In genomic region chr14:75899566-75899965, GRCm38 (mm10) we compare ENCODE assay signal across 7 mouse cellular contexts. TPM values are rescaled to one million over a fixed set of nuclear protein-coding genes. Genes with fewer than 3 reads are reported as not detected.
DNase-seq lines count a peak whose midpoint lies in the region; ATAC-seq and TF ChIP-seq lines count a peak whose summit lies in the region.

No protein-coding gene starts in this region.

- TF ChIP-seq POLR2A in kidney, adult 2 months (IDR thresholded peaks at IDR 0.05; ENCODE audit: low read depth, low read length): no peak

- 0 out of 2 replicates have a peak, but pooled peaks cover 5% of the 10 kb centered on the region for H3K4me1 ChIP-seq in kidney, adult 2 months (ENCODE audit: control insufficient read depth, insufficient read depth, low read length)
- peaks cover 23% of the 10 kb centered on the region for H3K4me1 ChIP-seq in limb, embryonic 10.5 days
- H3K4me1 ChIP-seq in midbrain, embryonic 16.5 days (ENCODE audit: control insufficient read depth, insufficient read depth, low read length): peaks cover 7% of the 10 kb centered on the region

- TF ChIP-seq CTCF in kidney, adult 2 months (conservative IDR thresholded peaks at IDR 0.05; ENCODE audit: insufficient read depth, insufficient read length, low read depth, low read length): peak; percentile 79

- 23% methylated on average over 4 of the region's 4 CpGs for WGBS in kidney, adult 2 months
- 32% methylated on average over 4 of the region's 4 CpGs for WGBS in limb, embryonic 10.5 days
- 16% methylated on average over 4 of the region's 4 CpGs for WGBS in midbrain, embryonic 16.5 days

- peak; percentile 83 to 84 for DNase-seq in adrenal gland, adult 18-20 months (ENCODE audit: low spot score in 2 of 2)
- DNase-seq in embryo, embryonic 10 days (ENCODE audit: low spot score): peak; percentile 85
- DNase-seq in gastrocnemius, postnatal 36 days: peak; percentile 69 to 76
- DNase-seq in kidney, adult 2 months: peak; percentile 75
- DNase-seq in limb, embryonic 10.5 days (ENCODE audit: low spot score): peak; percentile 88
- DNase-seq in spleen, postnatal 10 days (ENCODE audit: low spot score in 2 of 2): peak; percentile 71 to 89

- H3K9me3 ChIP-seq in limb, embryonic 10.5 days (replicated peaks): no peaks in the 10 kb centered on the region
- no peaks in the 10 kb centered on the region for H3K9me3 ChIP-seq in midbrain, embryonic 16.5 days (replicated peaks; ENCODE audit: control insufficient read depth, low read length, poor library complexity, severe bottlenecking)

- no peak overlapping the region for H3K27ac ChIP-seq in kidney, adult 2 months (ENCODE audit: insufficient read depth, low read depth, low read length)
- H3K27ac ChIP-seq in limb, embryonic 10.5 days: peak overlapping the region; percentile 83; the same call in 1 of the 2 replicates
- no peak overlapping the region; the same call in 1 of the 2 replicates for H3K27ac ChIP-seq in midbrain, embryonic 16.5 days (ENCODE audit: low read length)

- no peaks in the 10 kb centered on the region for H3K27me3 ChIP-seq in kidney, adult 2 months (replicated peaks; ENCODE audit: control insufficient read depth, insufficient read depth, low read length)
- H3K27me3 ChIP-seq in limb, embryonic 10.5 days (ENCODE audit: low read depth, poor library complexity, severe bottlenecking): no peaks in the 10 kb centered on the region
- no peaks in the 10 kb centered on the region for H3K27me3 ChIP-seq in midbrain, embryonic 16.5 days (ENCODE audit: control insufficient read depth, insufficient read depth, low read depth, low read length)

- H3K36me3 ChIP-seq in kidney, adult 2 months (ENCODE audit: control insufficient read depth, insufficient read depth, low read length): no peaks in the 10 kb centered on the region
- H3K36me3 ChIP-seq in limb, embryonic 10.5 days: peaks cover 45% of the 10 kb centered on the region
- no peaks in the 10 kb centered on the region for H3K36me3 ChIP-seq in midbrain, embryonic 16.5 days (ENCODE audit: control insufficient read depth, insufficient read depth, low read length)

- H3K4me2 ChIP-seq in midbrain, embryonic 16.5 days (ENCODE audit: low read length): no peak overlapping the region

- intact Hi-C loops in gastrocnemius, postnatal 36 days (cut with DNase I): loop anchor here (5.0 kb wide), 2 partner anchors 103 to 178 kb away; no protein-coding TSS in a partner anchor

- H3K4me3 ChIP-seq in kidney, adult 2 months (ENCODE audit: insufficient read depth, low read depth, low read length): no peak overlapping the region
- H3K4me3 ChIP-seq in limb, embryonic 10.5 days: no peak overlapping the region
- no peak overlapping the region for H3K4me3 ChIP-seq in midbrain, embryonic 16.5 days (ENCODE audit: low read depth, low read length)

- peak; percentile 64; the same call in 1 of the 2 replicates for ATAC-seq in midbrain, embryonic 16.5 days

- no peak overlapping the region for H3K9ac ChIP-seq in midbrain, embryonic 16.5 days (ENCODE audit: low read depth, low read length)

RNA-seq across cellular contexts. Expression of gene Tpt1, which starts 54.7 kb away (rescaled TPM):
- total RNA-seq in adrenal gland, adult 18-20 months (2021): 1,000 to 10,000 TPM; 2,758 to 2,912 TPM
- 1,000 to 10,000 TPM; 2,921 to 3,241 TPM for total RNA-seq in gastrocnemius, postnatal 36 days (2021)
- 1,266 and 1,401 TPM in 2 replicates for polyA plus RNA-seq in kidney, adult 2 months (2012; rRNA removed)
- polyA plus RNA-seq in limb, embryonic 10.5 days (2016; fragmentation: Nextera tagmentation; extraction: Ambion mirVana): 830 and 926 TPM in 2 replicates
- 606 and 643 TPM in 2 replicates for polyA plus RNA-seq in midbrain, embryonic 16.5 days (2015; fragmentation: Nextera tagmentation; extraction: Ambion mirVana)

RNA-seq across cellular contexts. Expression of gene Kctd4, which starts 55.2 kb away (rescaled TPM):
- not detected for total RNA-seq in adrenal gland, adult 18-20 months (2021)
- not detected for total RNA-seq in gastrocnemius, postnatal 36 days (2021)
- polyA plus RNA-seq in kidney, adult 2 months (2012; rRNA removed): not detected in 2 replicates
- polyA plus RNA-seq in limb, embryonic 10.5 days (2016; fragmentation: Nextera tagmentation; extraction: Ambion mirVana): 0.63 and 0.65 TPM in 2 replicates
- polyA plus RNA-seq in midbrain, embryonic 16.5 days (2015; fragmentation: Nextera tagmentation; extraction: Ambion mirVana): 9.3 and 9.7 TPM in 2 replicates
